Mouse (Mus musculus) stomach, postnatal 0 days (tissue): ENCODE measurements around the gene Thsd7b. TPM values are rescaled to one million over a fixed set of nuclear protein-coding genes. Genes with fewer than 3 reads are reported as not detected.

ENCODE experiments used
- ATAC-seq: fragments of 200-750 bp; cut with Nextera tagmentation; 2 replicates; pipeline ENCODE4 v1.8.0; 2017; ENCODE audit not compliant: low FRiP score, low TSS enrichment
- DNase-seq: peaks from one replicate; pipeline ENCODE4 v3.0.0-alpha.2; 2016; ENCODE audit warnings: low spot score
- H3K27ac ChIP-seq: fragments of 300-500 bp; sonication (generic); replicated peaks from 2 replicates; pipeline ENCODE4 v1.5.1; 2014; ENCODE audit warnings: mild to moderate bottlenecking, control low read depth
- H3K27me3 ChIP-seq: fragments of 300-500 bp; sonication (generic); 2 replicates; pipeline ENCODE4 v1.6.1; 2014; ENCODE audit warnings: low read length; ENCODE audit not compliant: control insufficient read depth, insufficient read depth
- H3K36me3 ChIP-seq: fragments of 300-500 bp; sonication (generic); 2 replicates; pipeline ENCODE4 v1.6.1; 2014; ENCODE audit warnings: low read length, mixed read lengths; ENCODE audit not compliant: control insufficient read depth, insufficient read depth
- H3K4me1 ChIP-seq: fragments of 300-500 bp; sonication (generic); replicated peaks from 2 replicates; pipeline ENCODE4 v1.6.1; 2014; ENCODE audit warnings: antibody characterized with exemption; ENCODE audit not compliant: control insufficient read depth, insufficient read depth
- H3K4me2 ChIP-seq: fragments of 300-500 bp; sonication (generic); replicated peaks from 2 replicates; pipeline ENCODE4 v1.6.1; 2014; ENCODE audit warnings: low read depth, mild to moderate bottlenecking, control low read depth, moderate library complexity
- H3K4me3 ChIP-seq: fragments of 300-500 bp; sonication (generic); 2 replicates; pipeline ENCODE4 v1.5.1; 2014; ENCODE audit warnings: low read depth, low read length, control low read depth
- H3K9ac ChIP-seq: fragments of 300-500 bp; sonication (generic); 2 replicates; pipeline ENCODE4 v1.6.1; 2014; ENCODE audit warnings: mild to moderate bottlenecking, low read length, control low read depth, mixed read lengths
- H3K9me3 ChIP-seq: fragments of 300-500 bp; sonication (generic); 2 replicates; pipeline ENCODE4 v1.6.1; 2016; ENCODE audit warnings: low read length; ENCODE audit not compliant: control insufficient read depth
- CTCF ChIP-seq: IDR thresholded peaks from 2 replicates; pipeline ENCODE4 v1.5.1; 2016; ENCODE audit warnings: antibody characterized with exemption, low read depth, mild to moderate bottlenecking, moderate library complexity
- EP300 ChIP-seq: optimal IDR thresholded peaks from 2 replicates; pipeline ENCODE3; 2016; ENCODE audit warnings: antibody characterized with exemption
- WGBS: fragments of 180-500 bp; shearing (Covaris S2); extraction: QIAGEN DNeasy Blood & Tissue Kit; methylation state at CpG from one replicate; pipeline ENCODE4 v1.1.7; 2014; 5-methylcytosine and 5-hydroxymethylcytosine counted together
- polyA plus RNA-seq: library from polyadenylated mRNA; unstranded; fragments of >200 nt; fragmentation: Nextera tagmentation; extraction: Ambion mirVana; gene quantifications from 2 replicates; pipeline ENCODE4 v1.2.1, GENCODE M21; 2015

Gene Thsd7b
- polyA plus RNA-seq, 1 experiment from 2014 or later = 0.53 TPM

- DNase-seq (no peak), ATAC-seq (no peak)
- Histone ChIP-seq H3K27me3 (no peaks in the 10 kb centered on the region), H3K27ac (no peak overlapping the region), H3K9ac (no peak overlapping the region), H3K9me3 (no peaks in the 10 kb centered on the region), H3K4me2 (no peak overlapping the region), H3K4me3 (no peak overlapping the region), H3K36me3 (no peaks in the 10 kb centered on the region), H3K4me1 (no peaks in the 10 kb centered on the region)
- WGBS = 67% methylated on average over 4 of the region's 4 CpGs
- TF ChIP-seq EP300 (no peak), CTCF (no peak)
Measured at GRCm38 (mm10) chr1:129579955-129580354, 306.9 kb downstream of the Thsd7b start.

- H3K36me3 ChIP-seq = no peaks in the 10 kb centered on the region
- H3K4me1 ChIP-seq = no peaks in the 10 kb centered on the region
- H3K4me3 ChIP-seq = no peak overlapping the region
- H3K4me2 ChIP-seq = no peak overlapping the region
- no peaks in the 10 kb centered on the region for H3K9me3 ChIP-seq
- ATAC-seq (no peak), DNase-seq (no peak)
- H3K27ac ChIP-seq = no peak overlapping the region
- H3K27me3 ChIP-seq = no peaks in the 10 kb centered on the region
- TF ChIP-seq EP300 (no peak), CTCF (no peak)
- WGBS = 40% methylated on average over 6 of the region's 6 CpGs
- no peak overlapping the region for H3K9ac ChIP-seq
Measured at GRCm38 (mm10) chr1:129586635-129587034, 313.5 kb downstream of the Thsd7b start.

GRCm38 (mm10) chr1:129589366-129590002 is 316.4 kb downstream of the Thsd7b start:
- no peak for DNase-seq
- H3K27ac ChIP-seq = no peak overlapping the region
- WGBS = 56% methylated on average over 3 of the region's 3 CpGs
- H3K9me3 ChIP-seq = no peaks in the 10 kb centered on the region
- ATAC-seq = no peak
- TF ChIP-seq EP300 (no peak), CTCF (no peak)
- H3K27me3 ChIP-seq = no peaks in the 10 kb centered on the region
- H3K36me3 ChIP-seq = no peaks in the 10 kb centered on the region
- no peak overlapping the region for H3K4me2 ChIP-seq
- H3K9ac ChIP-seq = no peak overlapping the region
- no peak overlapping the region for H3K4me3 ChIP-seq
- H3K4me1 ChIP-seq = no peaks in the 10 kb centered on the region

GRCm38 (mm10) chr1:129595447-129595846 is 322.3 kb downstream of the Thsd7b start:
- Histone ChIP-seq H3K9me3 (no peaks in the 10 kb centered on the region), H3K36me3 (no peaks in the 10 kb centered on the region), H3K27me3 (no peaks in the 10 kb centered on the region), H3K4me2 (no peak overlapping the region), H3K27ac (no peak overlapping the region), H3K4me1 (no peaks in the 10 kb centered on the region), H3K4me3 (no peak overlapping the region), H3K9ac (no peak overlapping the region)
- TF ChIP-seq EP300 (no peak), CTCF (no peak)
- no peak for DNase-seq
- 86% methylated on average over 13 of the region's 13 CpGs for WGBS
- no peak for ATAC-seq

GRCm38 (mm10) chr1:129600933-129601332 is 327.8 kb downstream of the Thsd7b start:
- Histone ChIP-seq H3K27me3 (no peaks in the 10 kb centered on the region), H3K4me1 (no peaks in the 10 kb centered on the region), H3K36me3 (no peaks in the 10 kb centered on the region), H3K4me2 (no peak overlapping the region), H3K4me3 (no peak overlapping the region), H3K9ac (no peak overlapping the region), H3K9me3 (no peaks in the 10 kb centered on the region), H3K27ac (no peak overlapping the region)
- TF ChIP-seq CTCF (no peak), EP300 (no peak)
- DNase-seq = no peak
- no peak for ATAC-seq

GRCm38 (mm10) chr1:129602284-129602683 is 329.2 kb downstream of the Thsd7b start:
- DNase-seq (no peak), ATAC-seq (no peak)
- Histone ChIP-seq H3K27me3 (no peaks in the 10 kb centered on the region), H3K4me2 (no peak overlapping the region), H3K27ac (no peak overlapping the region), H3K4me1 (no peaks in the 10 kb centered on the region), H3K9me3 (no peaks in the 10 kb centered on the region), H3K36me3 (no peaks in the 10 kb centered on the region), H3K4me3 (no peak overlapping the region), H3K9ac (no peak overlapping the region)
- TF ChIP-seq EP300 = no peak
- TF ChIP-seq CTCF = no peak
